In the genomic region with DNA sequence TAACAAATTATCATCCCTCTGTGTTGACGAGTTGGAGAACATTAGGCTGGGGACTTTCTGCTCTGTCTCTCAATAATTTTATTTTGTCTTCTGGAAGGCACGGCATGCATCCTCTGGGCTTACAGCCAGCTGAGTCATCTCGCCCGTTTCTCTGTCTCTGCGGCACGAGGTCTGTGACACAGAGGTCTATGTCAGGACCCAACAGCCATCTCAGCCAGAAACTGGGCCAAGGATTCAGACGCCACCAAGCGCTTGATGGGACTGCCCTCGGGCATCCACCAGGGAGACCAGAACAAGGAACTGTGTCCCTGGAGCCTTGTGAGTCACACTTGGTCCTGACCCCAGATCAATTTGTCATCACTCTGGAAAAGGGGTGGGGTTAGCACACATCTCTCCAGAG, we compare ENCODE assay signal across 9 mouse cellular contexts.
DNase-seq lines count a peak whose midpoint lies in the region; ATAC-seq and TF ChIP-seq lines count a peak whose summit lies in the region.
"Had no signal": no experiment of that assay in that cellular context is flagged by ENCODE, and none has a peak within 500 bp of the region (broad histone marks: within the 10 kb centered on the region; RNA-seq: fewer than 3 reads in every experiment).

No protein-coding gene starts in this region.

- H3K79me2 ChIP-seq in liver, adult 2 months (ENCODE audit: control insufficient read depth, insufficient read depth, low read length) = no peaks in the 10 kb centered on the region

- H3K36me3 ChIP-seq in liver, adult 2 months (ENCODE audit: control insufficient read depth, insufficient read depth, low read length) = no peaks in the 10 kb centered on the region
- no peaks in the 10 kb centered on the region for H3K36me3 ChIP-seq in liver, embryonic 12.5 days
- no peaks in the 10 kb centered on the region for H3K36me3 ChIP-seq in hindbrain, embryonic 12.5 days
- no peaks in the 10 kb centered on the region for H3K36me3 ChIP-seq in midbrain, embryonic 13.5 days

- H3K27ac ChIP-seq in liver, adult 2 months (replicated peaks; ENCODE audit: insufficient read depth, low read depth, low read length) = no peak overlapping the region
- H3K27ac ChIP-seq in liver, embryonic 12.5 days = no peak overlapping the region
- no peak overlapping the region for H3K27ac ChIP-seq in hindbrain, embryonic 12.5 days
- H3K27ac ChIP-seq in midbrain, embryonic 13.5 days = no peak overlapping the region
- H3K27ac ChIP-seq: liver, embryonic 14.5 days had no signal

- no peaks in the 10 kb centered on the region for H3K9me3 ChIP-seq in liver, embryonic 12.5 days (replicated peaks)
- H3K9me3 ChIP-seq in hindbrain, embryonic 12.5 days (replicated peaks) = no peaks in the 10 kb centered on the region; the same call in 1 of the 2 replicates
- no peaks in the 10 kb centered on the region for H3K9me3 ChIP-seq in midbrain, embryonic 13.5 days

- no peaks in the 10 kb centered on the region for H3K27me3 ChIP-seq in liver, adult 2 months (ENCODE audit: control insufficient read depth, insufficient read depth, low read length)
- no peaks in the 10 kb centered on the region for H3K27me3 ChIP-seq in liver, embryonic 12.5 days (replicated peaks)
- H3K27me3 ChIP-seq in hindbrain, embryonic 12.5 days = peaks cover 9% of the 10 kb centered on the region; the same call in 1 of the 2 replicates
- H3K27me3 ChIP-seq in midbrain, embryonic 13.5 days = peaks cover 24% of the 10 kb centered on the region

- intact Hi-C loops in heart, postnatal 14 days (cut with DNase I) = no loop called here

- ATAC-seq in liver, embryonic 12.5 days = no peak
- ATAC-seq in hindbrain, embryonic 12.5 days (ENCODE audit: low FRiP score) = no peak
- ATAC-seq in megakaryocyte, adult 5-6 weeks (ENCODE audit: poor library complexity, severe bottlenecking) = no peak
- no peak for ATAC-seq in midbrain, embryonic 13.5 days

- no peak overlapping the region for H3K4me3 ChIP-seq in liver, adult 2 months (ENCODE audit: insufficient read depth, low read depth, low read length)
- H3K4me3 ChIP-seq in liver, embryonic 12.5 days = no peak overlapping the region
- no peak overlapping the region for H3K4me3 ChIP-seq in hindbrain, embryonic 12.5 days
- no peak overlapping the region for H3K4me3 ChIP-seq in midbrain, embryonic 13.5 days (replicated peaks)

- H3K4me2 ChIP-seq in liver, embryonic 12.5 days = no peak overlapping the region
- no peak overlapping the region for H3K4me2 ChIP-seq in hindbrain, embryonic 12.5 days (replicated peaks)
- H3K4me2 ChIP-seq in midbrain, embryonic 13.5 days (replicated peaks) = no peak overlapping the region

- no peak overlapping the region for H3K9ac ChIP-seq in liver, adult 2 months (ENCODE audit: low read depth, low read length)
- H3K9ac ChIP-seq in liver, embryonic 12.5 days = no peak overlapping the region
- no peak overlapping the region for H3K9ac ChIP-seq in hindbrain, embryonic 12.5 days
- H3K9ac ChIP-seq in midbrain, embryonic 13.5 days (replicated peaks) = no peak overlapping the region
- H3K9ac ChIP-seq: liver, embryonic 14.5 days had no signal

- no peak for TF ChIP-seq CTCF in liver, adult 2 months (IDR thresholded peaks at IDR 0.05; ENCODE audit: low read depth, low read length)

- WGBS in liver, adult 2 months = 74% methylated on average over 9 of the region's 9 CpGs
- 66% methylated on average over 9 of the region's 9 CpGs for WGBS in liver, embryonic 12.5 days (ENCODE audit: insufficient replicate concordance)
- 86% methylated on average over 9 of the region's 9 CpGs for WGBS in hindbrain, embryonic 12.5 days
- 94% methylated on average over 9 of the region's 9 CpGs for WGBS in midbrain, embryonic 13.5 days

- peak; percentile 22 for DNase-seq in liver, adult 2 months (ENCODE audit: extremely low read depth, low read depth, low spot score)
- DNase-seq in brain, adult 2 months (ENCODE audit: low read depth, low spot score) = peak; percentile 88
- DNase-seq in heart, postnatal 14 days = peak; percentile 51 to 60
- DNase-seq in lung, postnatal 4 days = peak; percentile 51 to 64

- H3K4me1 ChIP-seq in liver, adult 2 months (ENCODE audit: control insufficient read depth, insufficient read depth, low read length) = no peaks in the 10 kb centered on the region
- no peaks in the 10 kb centered on the region for H3K4me1 ChIP-seq in liver, embryonic 12.5 days
- H3K4me1 ChIP-seq in hindbrain, embryonic 12.5 days = peaks cover 27% of the 10 kb centered on the region
- peaks cover 22% of the 10 kb centered on the region for H3K4me1 ChIP-seq in midbrain, embryonic 13.5 days (replicated peaks)

- TF ChIP-seq POLR2A in liver, adult 2 months (IDR thresholded peaks at IDR 0.05; ENCODE audit: extremely low read depth, insufficient read depth, low read length) = no peak

Comparison
In these comparisons a context has a peak if more than half of its experiments do, and no peak if none do; other contexts are left out.
1. DNase-seq: peak in every context shown above with its lines; median percentile 88 in brain, adult 2 months; 58 in lung, postnatal 4 days; 56 in heart, postnatal 14 days; 22 in liver, adult 2 months.